Mouse (Mus musculus): ENCODE results near the gene Bace2. TPM values are rescaled to one million over a fixed set of nuclear protein-coding genes. Genes with fewer than 3 reads are reported as not detected.

Bace2 gene
- total RNA-seq, 2 experiments from 2014 or later = 13.2 to 17.0 TPM

- no peak for DNase-seq
Observed at GRCm38 (mm10) chr16:97467993-97468791, 111.7 kb downstream of the Bace2 start.

- DNase-seq = peak in 1 of 2 experiments; percentile 14
Observed at GRCm38 (mm10) chr16:97474671-97475070, 118.1 kb downstream of the Bace2 start.

- peak; percentile 86 to 89 for DNase-seq
Observed at GRCm38 (mm10) chr16:97475581-97475980, 119.0 kb downstream of the Bace2 start.

- peak; percentile 14 to 28 for DNase-seq
Observed at GRCm38 (mm10) chr16:97476524-97476923, 120.0 kb downstream of the Bace2 start.

GRCm38 (mm10) chr16:97478655-97479054 lies 122.1 kb downstream of the Bace2 start:
- DNase-seq = no peak

GRCm38 (mm10) chr16:97492369-97492768 lies 135.8 kb downstream of the Bace2 start:
- no peak for DNase-seq

Other genes with a start within 250 kb of the Bace2 start
- gene Dscam, start 186.0 kb upstream of the Bace2 start, total RNA-seq (2021) = under 1 TPM in 1 of 2 experiments, not detected in 1; 0.07 TPM
- gene Mx1, start 106.2 kb downstream of the Bace2 start, total RNA-seq (2021) = 1 to 10 TPM; 4.3 TPM
- gene Fam3b, start 158.1 kb downstream of the Bace2 start, total RNA-seq (2021) = not detected

Measured in adrenal gland, postnatal 36 days (tissue).